Mouse (Mus musculus): Measurements from ENCODE around the gene Pacsin1. TPM values are rescaled to one million over a fixed set of nuclear protein-coding genes. Genes with fewer than 3 reads are reported as not detected.

Pacsin1 gene
- total RNA-seq (2017) = 0.25 TPM in 1 of 2 replicates, not detected in the other

- peak in 1 of 2 experiments; percentile 43; a peak in 2 of 4 replicates for ATAC-seq (replicated peaks in 1 of 2; ENCODE audit: insufficient read depth in 1 of 2, low FRiP score in 2 of 2, low TSS enrichment in 1 of 2, low read depth in 1 of 2, poor library complexity in 2 of 2, severe bottlenecking in 2 of 2)
Observed at GRCm38 (mm10) chr17:27655089-27656010, at the start of gene Pacsin1. TSS of gene Pacsin1 (plus strand) at chr17:27655509.

- ATAC-seq (replicated peaks in 1 of 2; ENCODE audit: insufficient read depth in 1 of 2, low FRiP score in 2 of 2, low TSS enrichment in 1 of 2, low read depth in 1 of 2, poor library complexity in 2 of 2, severe bottlenecking in 2 of 2) = no peak
Observed at GRCm38 (mm10) chr17:27609576-27609975, 45.7 kb upstream of the Pacsin1 start.

- no peak for ATAC-seq (replicated peaks in 1 of 2; ENCODE audit: insufficient read depth in 1 of 2, low FRiP score in 2 of 2, low TSS enrichment in 1 of 2, low read depth in 1 of 2, poor library complexity in 2 of 2, severe bottlenecking in 2 of 2)
Observed at GRCm38 (mm10) chr17:27610679-27611518, 44.4 kb upstream of the Pacsin1 start.

- ATAC-seq (replicated peaks in 1 of 2; ENCODE audit: insufficient read depth in 1 of 2, low FRiP score in 2 of 2, low TSS enrichment in 1 of 2, low read depth in 1 of 2, poor library complexity in 2 of 2, severe bottlenecking in 2 of 2) = no peak
Observed at GRCm38 (mm10) chr17:27611519-27611884, 43.8 kb upstream of the Pacsin1 start.

- ATAC-seq (replicated peaks in 1 of 2; ENCODE audit: insufficient read depth in 1 of 2, low FRiP score in 2 of 2, low TSS enrichment in 1 of 2, low read depth in 1 of 2, poor library complexity in 2 of 2, severe bottlenecking in 2 of 2) = no peak
Observed at GRCm38 (mm10) chr17:27611994-27612393, 43.3 kb upstream of the Pacsin1 start.

GRCm38 (mm10) chr17:27613016-27613415, 42.3 kb upstream of the Pacsin1 start:
- ATAC-seq (replicated peaks in 1 of 2; ENCODE audit: insufficient read depth in 1 of 2, low FRiP score in 2 of 2, low TSS enrichment in 1 of 2, low read depth in 1 of 2, poor library complexity in 2 of 2, severe bottlenecking in 2 of 2) = no peak

- ATAC-seq (replicated peaks in 1 of 2; ENCODE audit: insufficient read depth in 1 of 2, low FRiP score in 2 of 2, low TSS enrichment in 1 of 2, low read depth in 1 of 2, poor library complexity in 2 of 2, severe bottlenecking in 2 of 2) = no peak
Observed at GRCm38 (mm10) chr17:27615388-27615787, 39.9 kb upstream of the Pacsin1 start.

GRCm38 (mm10) chr17:27621161-27621560, 34.1 kb upstream of the Pacsin1 start:
- no peak for ATAC-seq (replicated peaks in 1 of 2; ENCODE audit: insufficient read depth in 1 of 2, low FRiP score in 2 of 2, low TSS enrichment in 1 of 2, low read depth in 1 of 2, poor library complexity in 2 of 2, severe bottlenecking in 2 of 2)

GRCm38 (mm10) chr17:27621705-27622531, 33.4 kb upstream of the Pacsin1 start:
- peak in 1 of 2 experiments; percentile 15; a peak in 1 of 4 replicates for ATAC-seq (replicated peaks in 1 of 2; ENCODE audit: insufficient read depth in 1 of 2, low FRiP score in 2 of 2, low TSS enrichment in 1 of 2, low read depth in 1 of 2, poor library complexity in 2 of 2, severe bottlenecking in 2 of 2)

- peak; percentile 36 to 49; a peak in 3 of 4 replicates for ATAC-seq (replicated peaks in 1 of 2; ENCODE audit: insufficient read depth in 1 of 2, low FRiP score in 2 of 2, low TSS enrichment in 1 of 2, low read depth in 1 of 2, poor library complexity in 2 of 2, severe bottlenecking in 2 of 2)
Observed at GRCm38 (mm10) chr17:27622611-27623359, 32.5 kb upstream of the Pacsin1 start.

GRCm38 (mm10) chr17:27623360-27624326, 31.7 kb upstream of the Pacsin1 start, which contains the start of gene Nudt3:
TSS of gene Nudt3 (minus strand) at chr17:27623495.
- ATAC-seq (replicated peaks in 1 of 2; ENCODE audit: insufficient read depth in 1 of 2, low FRiP score in 2 of 2, low TSS enrichment in 1 of 2, low read depth in 1 of 2, poor library complexity in 2 of 2, severe bottlenecking in 2 of 2) = peak; percentile 50 to 74

- ATAC-seq (replicated peaks in 1 of 2; ENCODE audit: insufficient read depth in 1 of 2, low FRiP score in 2 of 2, low TSS enrichment in 1 of 2, low read depth in 1 of 2, poor library complexity in 2 of 2, severe bottlenecking in 2 of 2) = no peak
Observed at GRCm38 (mm10) chr17:27625455-27626251, 29.7 kb upstream of the Pacsin1 start.

- ATAC-seq (replicated peaks in 1 of 2; ENCODE audit: insufficient read depth in 1 of 2, low FRiP score in 2 of 2, low TSS enrichment in 1 of 2, low read depth in 1 of 2, poor library complexity in 2 of 2, severe bottlenecking in 2 of 2) = no peak
Observed at GRCm38 (mm10) chr17:27626681-27627080, 28.6 kb upstream of the Pacsin1 start.

GRCm38 (mm10) chr17:27627451-27627850, 27.9 kb upstream of the Pacsin1 start:
- ATAC-seq (replicated peaks in 1 of 2; ENCODE audit: insufficient read depth in 1 of 2, low FRiP score in 2 of 2, low TSS enrichment in 1 of 2, low read depth in 1 of 2, poor library complexity in 2 of 2, severe bottlenecking in 2 of 2) = no peak

GRCm38 (mm10) chr17:27628376-27628775, 26.9 kb upstream of the Pacsin1 start:
- ATAC-seq (replicated peaks in 1 of 2; ENCODE audit: insufficient read depth in 1 of 2, low FRiP score in 2 of 2, low TSS enrichment in 1 of 2, low read depth in 1 of 2, poor library complexity in 2 of 2, severe bottlenecking in 2 of 2) = no peak
